Comparison of ENCODE assay signal across 10 mouse cellular contexts in the genomic region with DNA sequence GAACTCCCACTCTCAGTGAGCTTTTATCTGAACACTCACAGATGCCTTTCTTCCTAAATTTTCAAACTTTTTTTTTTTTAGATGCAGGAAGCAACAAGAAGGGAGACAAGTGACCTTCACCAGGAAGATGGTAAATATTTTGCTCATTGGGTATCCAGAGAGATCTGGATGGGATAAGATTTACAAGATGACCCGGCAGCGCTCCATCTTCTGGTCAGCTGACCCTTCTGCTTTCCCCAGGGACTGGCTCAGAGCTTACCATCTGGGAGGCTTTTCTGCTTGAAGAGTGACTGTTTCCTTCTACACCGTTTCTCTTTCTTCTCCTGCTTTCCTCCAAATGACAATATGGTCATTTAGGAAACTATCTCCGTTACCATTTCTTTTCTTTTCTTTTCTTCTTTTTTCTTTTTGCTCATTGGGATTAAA. TPM values are rescaled to one million over a fixed set of nuclear protein-coding genes. Genes with fewer than 3 reads are reported as not detected.
A peak's percentile ranks its signal among the peaks of the same experiment; 100 is the strongest.
DNase-seq lines count a peak whose midpoint lies in the region; ATAC-seq and TF ChIP-seq lines count a peak whose summit lies in the region.
"Had no signal": no experiment of that assay in that cellular context is flagged by ENCODE, and none has a peak within 500 bp of the region (broad histone marks: within the 10 kb centered on the region; RNA-seq: fewer than 3 reads in every experiment).

No protein-coding gene starts in this region.

- intact Hi-C loops in gastrocnemius, postnatal 36 days (cut with DNase I), result no loop called here

- H3K4me2 ChIP-seq in heart, postnatal 0 days (ENCODE audit: low read depth, low read length), result peak overlapping the region; percentile 12; the same call in 1 of the 2 replicates
- peak overlapping the region; percentile 35 for H3K4me2 ChIP-seq in midbrain, embryonic 11.5 days
- no peak overlapping the region for H3K4me2 ChIP-seq in intestine, embryonic 16.5 days (ENCODE audit: low read depth, low read length)

- no peaks in the 10 kb centered on the region for H3K36me3 ChIP-seq in heart, postnatal 0 days (replicated peaks; ENCODE audit: control insufficient read depth, insufficient read depth, low read length)
- no peaks in the 10 kb centered on the region for H3K36me3 ChIP-seq in midbrain, embryonic 11.5 days (ENCODE audit: control insufficient read depth, insufficient read depth, low read length)
- no peaks in the 10 kb centered on the region for H3K36me3 ChIP-seq in intestine, embryonic 16.5 days (ENCODE audit: control insufficient read depth, insufficient read depth, low read length)

- no peak for TF ChIP-seq CTCF in heart, postnatal 0 days (IDR thresholded peaks at IDR 0.05; ENCODE audit: low read depth)

- peak; percentile 54 for DNase-seq in gastrocnemius, adult 18-20 months (ENCODE audit: low spot score)
- no peak for DNase-seq in gastrocnemius, postnatal 36 days
- DNase-seq in MN1 (ENCODE audit: low spot score), result peak; percentile 92
- peak; percentile 13 for DNase-seq in heart, postnatal 0 days (ENCODE audit: low spot score)
- DNase-seq in midbrain, embryonic 11.5 days (ENCODE audit: low spot score, missing footprints), result no peak
- no peak for DNase-seq in spleen, postnatal 36 days (ENCODE audit: low spot score in 2 of 2)
- DNase-seq in testis, postnatal 10 days (ENCODE audit: low spot score), result no peak
- DNase-seq: B cell, adult 2 months had no signal

- no peak overlapping the region for H3K4me3 ChIP-seq in heart, postnatal 0 days (ENCODE audit: low read depth, low read length)
- no peak overlapping the region for H3K4me3 ChIP-seq in midbrain, embryonic 11.5 days (ENCODE audit: low read depth, low read length)
- no peak overlapping the region for H3K4me3 ChIP-seq in intestine, embryonic 16.5 days (ENCODE audit: low read length)

- no peaks in the 10 kb centered on the region for H3K9me3 ChIP-seq in heart, postnatal 0 days (replicated peaks; ENCODE audit: control insufficient read depth, low read length)
- no peaks in the 10 kb centered on the region for H3K9me3 ChIP-seq in midbrain, embryonic 11.5 days (ENCODE audit: control insufficient read depth, low read length)
- H3K9me3 ChIP-seq in intestine, embryonic 16.5 days (ENCODE audit: control insufficient read depth, low read length), result no peaks in the 10 kb centered on the region

- H3K27me3 ChIP-seq in heart, postnatal 0 days (ENCODE audit: control insufficient read depth, insufficient read depth, low read length), result peaks cover 4% of the 10 kb centered on the region; the same call in 1 of the 2 replicates
- H3K27me3 ChIP-seq in midbrain, embryonic 11.5 days (ENCODE audit: control insufficient read depth, insufficient read depth, low read length), result no peaks in the 10 kb centered on the region
- H3K27me3 ChIP-seq in intestine, embryonic 16.5 days (replicated peaks; ENCODE audit: control insufficient read depth, insufficient read depth, low read length), result no peaks in the 10 kb centered on the region

- TF ChIP-seq EP300 in heart, postnatal 0 days (IDR thresholded peaks at IDR 0.05; ENCODE audit: low read depth), result no peak

- H3K9ac ChIP-seq in heart, postnatal 0 days (replicated peaks; ENCODE audit: low read depth, low read length), result no peak overlapping the region
- peak overlapping the region; percentile 45 for H3K9ac ChIP-seq in midbrain, embryonic 11.5 days (ENCODE audit: low read length)
- no peak overlapping the region for H3K9ac ChIP-seq in intestine, embryonic 16.5 days (ENCODE audit: low read depth, low read length)
- H3K9ac ChIP-seq: liver, embryonic 14.5 days had no signal

- H3K27ac ChIP-seq in heart, postnatal 0 days (ENCODE audit: low read depth), result peak overlapping the region; percentile 34; the same call in 1 of the 2 replicates
- H3K27ac ChIP-seq in midbrain, embryonic 11.5 days (ENCODE audit: low read depth, low read length), result peak overlapping the region; percentile 82
- no peak overlapping the region for H3K27ac ChIP-seq in intestine, embryonic 16.5 days (ENCODE audit: low read length)
- H3K27ac ChIP-seq: liver, embryonic 14.5 days had no signal

- ATAC-seq in heart, postnatal 0 days (ENCODE audit: insufficient read depth, low read depth), result no peak
- peak; percentile 88 for ATAC-seq in midbrain, embryonic 11.5 days (ENCODE audit: low FRiP score)
- ATAC-seq in intestine, embryonic 16.5 days, result no peak

- H3K4me1 ChIP-seq in heart, postnatal 0 days (ENCODE audit: control insufficient read depth, insufficient read depth), result no peaks in the 10 kb centered on the region
- peaks cover 8% of the 10 kb centered on the region for H3K4me1 ChIP-seq in midbrain, embryonic 11.5 days (ENCODE audit: control insufficient read depth, insufficient read depth, low read length)
- H3K4me1 ChIP-seq in intestine, embryonic 16.5 days (ENCODE audit: control insufficient read depth, insufficient read depth, low read length), result 0 out of 2 replicates have a peak, but pooled peaks cover 2% of the 10 kb centered on the region

- WGBS in heart, postnatal 0 days, result 26% methylated on average over 4 of the region's 4 CpGs
- 7% methylated on average over 4 of the region's 4 CpGs for WGBS in midbrain, embryonic 11.5 days
- WGBS in intestine, embryonic 16.5 days, result 30% methylated on average over 4 of the region's 4 CpGs

RNA-seq across cellular contexts. Expression of a gene that starts 25.2 kb away (rescaled TPM):
- total RNA-seq in gastrocnemius, adult 18-20 months (2021), result 10 to 100 TPM; 47.9 to 56.7 TPM
- 10 to 100 TPM; 54.1 to 54.9 TPM for total RNA-seq in gastrocnemius, postnatal 36 days (2021)
- 12.9 and 19.8 TPM in 2 replicates for total RNA-seq in heart, postnatal 0 days (2014; rRNA removed; ENCODE audit: low replicate concordance)
- 37.8 and 42.3 TPM in 2 replicates for polyA plus RNA-seq in heart, postnatal 0 days (2015; fragmentation: Nextera tagmentation; extraction: Ambion mirVana)
- 106 and 107 TPM in 2 replicates for polyA plus RNA-seq in midbrain, embryonic 11.5 days (2014; fragmentation: Nextera tagmentation; extraction: Ambion mirVana)
- polyA plus RNA-seq in intestine, embryonic 16.5 days (2015; fragmentation: Nextera tagmentation; extraction: Ambion mirVana), result 41.9 and 42.3 TPM in 2 replicates

RNA-seq across cellular contexts. Expression of a gene that starts 32.8 kb away (rescaled TPM):
- under 1 TPM; 0.41 to 0.64 TPM for total RNA-seq in gastrocnemius, adult 18-20 months (2021)
- under 1 TPM; 0.54 to 0.71 TPM for total RNA-seq in gastrocnemius, postnatal 36 days (2021)
- total RNA-seq in heart, postnatal 0 days (2014; rRNA removed; ENCODE audit: low replicate concordance), result 0.23 TPM in 1 of 2 replicates, not detected in the other
- polyA plus RNA-seq in heart, postnatal 0 days (2015; fragmentation: Nextera tagmentation; extraction: Ambion mirVana), result 0.36 and 0.56 TPM in 2 replicates
- 1.9 and 2.7 TPM in 2 replicates for polyA plus RNA-seq in midbrain, embryonic 11.5 days (2014; fragmentation: Nextera tagmentation; extraction: Ambion mirVana)
- 0.07 TPM in 1 of 2 replicates, not detected in the other for polyA plus RNA-seq in intestine, embryonic 16.5 days (2015; fragmentation: Nextera tagmentation; extraction: Ambion mirVana)

RNA-seq across cellular contexts. Expression of a gene that starts 32.8 kb away (rescaled TPM):
- total RNA-seq in gastrocnemius, adult 18-20 months (2021), result under 1 TPM in 1 of 2 experiments, not detected in 1; 0.21 TPM
- total RNA-seq in gastrocnemius, postnatal 36 days (2021), result not detected
- total RNA-seq in heart, postnatal 0 days (2014; rRNA removed; ENCODE audit: low replicate concordance), result not detected in 2 replicates
- not detected in 2 replicates for polyA plus RNA-seq in heart, postnatal 0 days (2015; fragmentation: Nextera tagmentation; extraction: Ambion mirVana)
- not detected in 2 replicates for polyA plus RNA-seq in midbrain, embryonic 11.5 days (2014; fragmentation: Nextera tagmentation; extraction: Ambion mirVana)
- 0.04 TPM in 1 of 2 replicates, not detected in the other for polyA plus RNA-seq in intestine, embryonic 16.5 days (2015; fragmentation: Nextera tagmentation; extraction: Ambion mirVana)
- polyA plus RNA-seq: liver, embryonic 14.5 days had no signal

RNA-seq across cellular contexts. Expression of a gene that starts 50.6 kb away (rescaled TPM):
- total RNA-seq in gastrocnemius, adult 18-20 months (2021), result 10 to 100 TPM; 10.3 to 11.6 TPM
- 1 to 10 TPM; 8.1 to 8.3 TPM for total RNA-seq in gastrocnemius, postnatal 36 days (2021)
- 37.8 and 56.2 TPM in 2 replicates for total RNA-seq in heart, postnatal 0 days (2014; rRNA removed; ENCODE audit: low replicate concordance)
- polyA plus RNA-seq in heart, postnatal 0 days (2015; fragmentation: Nextera tagmentation; extraction: Ambion mirVana), result 19.1 TPM in 2 replicates
- polyA plus RNA-seq in midbrain, embryonic 11.5 days (2014; fragmentation: Nextera tagmentation; extraction: Ambion mirVana), result 14.5 and 19.0 TPM in 2 replicates
- 17.5 and 18.5 TPM in 2 replicates for polyA plus RNA-seq in intestine, embryonic 16.5 days (2015; fragmentation: Nextera tagmentation; extraction: Ambion mirVana)

Comparison
In these comparisons a context has a peak if more than half of its experiments do, and no peak if none do; other contexts are left out.
1. DNase-seq: peak in gastrocnemius, adult 18-20 months (single experiment), MN1 (single experiment) and heart, postnatal 0 days (single experiment); none in gastrocnemius, postnatal 36 days (0 of 2), midbrain, embryonic 11.5 days (single experiment), spleen, postnatal 36 days (0 of 2) and testis, postnatal 10 days (single experiment).